Mouse (Mus musculus) heart, embryonic 14.5 days (tissue): ENCODE results near the gene Olfr354. TPM values are rescaled to one million over a fixed set of nuclear protein-coding genes. Genes with fewer than 3 reads are reported as not detected.

Source experiments
- polyA plus RNA-seq: library from polyadenylated mRNA; unstranded; fragments of >200 nt; fragmentation: Nextera tagmentation; extraction: Ambion mirVana; gene quantifications from 2 replicates; pipeline ENCODE4 v1.2.1, GENCODE M21; 2014

The Olfr354 gene
- polyA plus RNA-seq, 1 experiment from 2014 or later, result not detected

Other genes starting within 250 kb of the Olfr354 start
- not detected in 2 replicates for gene Olfr346, start 219.9 kb upstream of the Olfr354 start, polyA plus RNA-seq
- not detected in 2 replicates for gene Olfr347, start 173.8 kb upstream of the Olfr354 start, polyA plus RNA-seq
- gene Olfr348, start 121.4 kb upstream of the Olfr354 start, polyA plus RNA-seq, result not detected in 2 replicates
- not detected in 2 replicates for gene Olfr50, start 115.1 kb upstream of the Olfr354 start, polyA plus RNA-seq
- gene Olfr3, start 88.6 kb upstream of the Olfr354 start, polyA plus RNA-seq, result not detected in 2 replicates
- not detected in 2 replicates for gene Olfr350, start 59.4 kb upstream of the Olfr354 start, polyA plus RNA-seq
- gene Olfr351, start 43.0 kb upstream of the Olfr354 start, polyA plus RNA-seq, result not detected in 2 replicates
- gene Olfr352, start 37.2 kb upstream of the Olfr354 start, polyA plus RNA-seq, result not detected in 2 replicates
- gene Olfr353, start 12.7 kb upstream of the Olfr354 start, polyA plus RNA-seq, result not detected in 2 replicates
- not detected in 2 replicates for gene Olfr355, start 23.2 kb downstream of the Olfr354 start, polyA plus RNA-seq
- gene Olfr356, start 31.4 kb downstream of the Olfr354 start, polyA plus RNA-seq, result not detected in 2 replicates
- gene Olfr357, start 88.1 kb downstream of the Olfr354 start, polyA plus RNA-seq, result not detected in 2 replicates
- gene Olfr358, start 103.7 kb downstream of the Olfr354 start, polyA plus RNA-seq, result not detected in 2 replicates
- not detected in 2 replicates for gene Olfr360, start 160.1 kb downstream of the Olfr354 start, polyA plus RNA-seq
- not detected in 2 replicates for gene Olfr361, start 183.6 kb downstream of the Olfr354 start, polyA plus RNA-seq
- not detected in 2 replicates for gene Olfr362, start 212.2 kb downstream of the Olfr354 start, polyA plus RNA-seq
- gene Olfr364-ps1, start 233.6 kb downstream of the Olfr354 start, polyA plus RNA-seq, result not detected in 2 replicates